Mouse (Mus musculus) MEL (cell line): ENCODE measurements around the gene Hsf5.

ENCODE experiments used
- CHD2 ChIP-seq: IDR thresholded peaks from 2 replicates; pipeline ENCODE4 v1.6.1; 2011; ENCODE audit warnings: low read length, improper control_type of control experiment
- CTCF ChIP-seq, 3 experiments: IDR thresholded peaks in 2 of 3; conservative IDR thresholded peaks in 1 of 3; 2 replicates each; pipeline ENCODE4 v1.5.1; 2011 to 2012; ENCODE audit warnings: low read length in 3 of 3, low read depth in 2 of 3, mild to moderate bottlenecking in 2 of 3, improper control_type of control experiment in 1 of 3, inconsistent platforms in 1 of 3, mixed read lengths in 1 of 3, moderate library complexity in 1 of 3; ENCODE audit not compliant: control insufficient read depth in 1 of 3, insufficient read depth in 1 of 3, poor library complexity in 1 of 3, severe bottlenecking in 1 of 3
- EP300 ChIP-seq, 2 experiments: IDR thresholded peaks; 2 replicates each; pipeline ENCODE4 v1.6.1; 2011; ENCODE audit warnings: improper control_type of control experiment in 2 of 2, low read length in 2 of 2, low read depth in 1 of 2, mild to moderate bottlenecking in 1 of 2
- HCFC1 ChIP-seq: IDR thresholded peaks from 2 replicates; pipeline ENCODE4 v1.6.1; 2012; ENCODE audit warnings: low read depth, mild to moderate bottlenecking, inconsistent platforms, low read length, improper control_type of control experiment, moderate library complexity
- MAFK ChIP-seq: IDR thresholded peaks from 2 replicates; pipeline ENCODE4 v1.6.1; 2011; ENCODE audit warnings: low read depth, mild to moderate bottlenecking, low read length, improper control_type of control experiment, borderline replicate concordance
- POLR2A ChIP-seq, 2 experiments: IDR thresholded peaks; 2 replicates each; pipeline ENCODE4 v1.6.1; 2011 to 2012; ENCODE audit warnings: low read length in 2 of 2, mild to moderate bottlenecking in 2 of 2, control low read depth in 1 of 2, improper control_type of control experiment in 1 of 2, low read depth in 1 of 2, moderate library complexity in 1 of 2; ENCODE audit not compliant: control insufficient read depth in 1 of 2, insufficient read depth in 1 of 2, poor library complexity in 1 of 2
- POLR2AphosphoS2 ChIP-seq: IDR thresholded peaks from 2 replicates; pipeline ENCODE4 v1.6.1; 2011; ENCODE audit warnings: low read length, improper control_type of control experiment
- SMC3 ChIP-seq: IDR thresholded peaks from 2 replicates; pipeline ENCODE4 v1.6.1; 2011; ENCODE audit warnings: low read depth, low read length, improper control_type of control experiment
- TAL1 ChIP-seq: IDR thresholded peaks from 2 replicates; pipeline ENCODE4 v1.6.1; 2012; ENCODE audit warnings: mild to moderate bottlenecking, inconsistent platforms, low read length, moderate library complexity, mixed read lengths
- UBTF ChIP-seq: IDR thresholded peaks from 2 replicates; pipeline ENCODE4 v1.6.1; 2012; ENCODE audit warnings: low read depth, mild to moderate bottlenecking, inconsistent platforms, low read length, improper control_type of control experiment, moderate library complexity, borderline replicate concordance; ENCODE audit not compliant: insufficient read depth
- ZKSCAN1 ChIP-seq: IDR thresholded peaks from 2 replicates; pipeline ENCODE4 v1.6.1; 2012; ENCODE audit warnings: low read depth, mild to moderate bottlenecking, inconsistent platforms, low read length, improper control_type of control experiment, moderate library complexity
- ZMIZ1 ChIP-seq: IDR thresholded peaks from 2 replicates; pipeline ENCODE4 v1.6.1; 2012; ENCODE audit warnings: low read depth, mild to moderate bottlenecking, inconsistent platforms, low read length, improper control_type of control experiment, moderate library complexity

GRCm38 (mm10) chr11:87677756-87678155, 60.8 kb downstream of the Hsf5 start:
- no peak for TF ChIP-seq TAL1
- TF ChIP-seq SMC3: no peak
- no peak for TF ChIP-seq POLR2A (IDR thresholded peaks at IDR 0.05; ENCODE audit: control insufficient read depth in 1 of 2, insufficient read depth in 1 of 2, low read depth in 1 of 2, low read length in 2 of 2, poor library complexity in 1 of 2)
- no peak for TF ChIP-seq POLR2AphosphoS2
- no peak for TF ChIP-seq UBTF
- TF ChIP-seq CTCF (IDR thresholded peaks at IDR 0.05 in 2 of 3, conservative IDR thresholded peaks at IDR 0.05 in 1 of 3; ENCODE audit: control insufficient read depth in 1 of 3, insufficient read depth in 1 of 3, low read depth in 2 of 3, low read length in 3 of 3, poor library complexity in 1 of 3, severe bottlenecking in 1 of 3): no peak
- no peak for TF ChIP-seq ZMIZ1
- no peak for TF ChIP-seq HCFC1
- TF ChIP-seq EP300 (IDR thresholded peaks at IDR 0.05; ENCODE audit: low read depth in 1 of 2, low read length in 2 of 2): no peak
- TF ChIP-seq ZKSCAN1: no peak
- TF ChIP-seq CHD2: no peak
- no peak for TF ChIP-seq MAFK
